Mouse (Mus musculus) limb, embryonic 12.5 days (tissue): Measurements from ENCODE around the gene Gpa33. TPM values are rescaled to one million over a fixed set of nuclear protein-coding genes. Genes with fewer than 3 reads are reported as not detected.

ENCODE experiments used
- ATAC-seq: fragments of 200-750 bp; cut with Nextera tagmentation; 2 replicates; pipeline ENCODE4 v1.8.0; 2017; ENCODE audit warnings: low read depth, moderate TSS enrichment; ENCODE audit not compliant: insufficient number of reproducible peaks, insufficient read depth, low FRiP score, low TSS enrichment
- H3K27ac ChIP-seq: fragments of 300-500 bp; sonication (generic); 2 replicates; pipeline ENCODE4 v1.5.1; 2016; ENCODE audit warnings: mild to moderate bottlenecking, moderate library complexity
- H3K27me3 ChIP-seq: fragments of 300-500 bp; sonication (generic); 2 replicates; pipeline ENCODE4 v1.6.1; 2016; ENCODE audit warnings: mild to moderate bottlenecking, moderate library complexity
- H3K36me3 ChIP-seq: fragments of 300-500 bp; sonication (generic); 2 replicates; pipeline ENCODE4 v1.6.1; 2016; ENCODE audit warnings: mild to moderate bottlenecking, moderate library complexity
- H3K4me1 ChIP-seq: fragments of 300-500 bp; sonication (generic); replicated peaks from 2 replicates; pipeline ENCODE4 v1.6.1; 2016
- H3K4me2 ChIP-seq: fragments of 300-500 bp; sonication (generic); 2 replicates; pipeline ENCODE4 v1.6.1; 2016; ENCODE audit warnings: mild to moderate bottlenecking, moderate library complexity
- H3K4me3 ChIP-seq: fragments of 300-500 bp; sonication (generic); replicated peaks from 2 replicates; pipeline ENCODE4 v1.5.1; 2016; ENCODE audit warnings: mild to moderate bottlenecking
- H3K9ac ChIP-seq: fragments of 300-500 bp; sonication (generic); replicated peaks from 2 replicates; pipeline ENCODE4 v1.6.1; 2016; ENCODE audit warnings: mild to moderate bottlenecking, moderate library complexity
- H3K9me3 ChIP-seq: fragments of 300-500 bp; sonication (generic); 2 replicates; pipeline ENCODE4 v1.6.1; 2016; ENCODE audit warnings: mild to moderate bottlenecking, moderate library complexity
- WGBS: fragments of 180-500 bp; shearing (Covaris S2); methylation state at CpG from one replicate; pipeline ENCODE4 v1.1.7; 2016; 5-methylcytosine and 5-hydroxymethylcytosine counted together
- polyA plus RNA-seq: library from polyadenylated mRNA; unstranded; fragments of >200 nt; fragmentation: Nextera tagmentation; extraction: Ambion mirVana; gene quantifications from 2 replicates; pipeline ENCODE4 v1.2.1, GENCODE M21; 2016

The Gpa33 gene
- polyA plus RNA-seq, 1 experiment from 2014 or later, result 0.33 TPM

- Histone ChIP-seq H3K9me3 (no peaks in the 10 kb centered on the region), H3K36me3 (no peaks in the 10 kb centered on the region), H3K27ac (no peak overlapping the region), H3K27me3 (peaks cover 4% of the 10 kb centered on the region), H3K4me3 (no peak overlapping the region), H3K9ac (no peak overlapping the region), H3K4me1 (no peaks in the 10 kb centered on the region), H3K4me2 (no peak overlapping the region)
- 92% methylated on average over 9 of the region's 9 CpGs for WGBS
- no peak for ATAC-seq
Observed at GRCm38 (mm10) chr1:166165159-166165558, 35.1 kb downstream of the Gpa33 start.

- 77% methylated on average over 4 of the region's 4 CpGs for WGBS
- no peaks in the 10 kb centered on the region for H3K4me1 ChIP-seq
- H3K27ac ChIP-seq, result no peak overlapping the region
- no peak overlapping the region for H3K4me3 ChIP-seq
- H3K36me3 ChIP-seq, result no peaks in the 10 kb centered on the region
- no peak overlapping the region for H3K4me2 ChIP-seq
- no peaks in the 10 kb centered on the region for H3K9me3 ChIP-seq
- ATAC-seq, result no peak
- H3K9ac ChIP-seq, result no peak overlapping the region
- no peaks in the 10 kb centered on the region for H3K27me3 ChIP-seq
Observed at GRCm38 (mm10) chr1:166167405-166167804, 37.4 kb downstream of the Gpa33 start.

GRCm38 (mm10) chr1:166168017-166168416 lies 38.0 kb downstream of the Gpa33 start:
- H3K9ac ChIP-seq, result no peak overlapping the region
- no peak overlapping the region for H3K27ac ChIP-seq
- H3K9me3 ChIP-seq, result no peaks in the 10 kb centered on the region
- 91% methylated on average over 7 of the region's 7 CpGs for WGBS
- H3K27me3 ChIP-seq, result no peaks in the 10 kb centered on the region
- no peaks in the 10 kb centered on the region for H3K4me1 ChIP-seq
- no peak for ATAC-seq
- no peak overlapping the region for H3K4me3 ChIP-seq
- H3K4me2 ChIP-seq, result no peak overlapping the region
- H3K36me3 ChIP-seq, result no peaks in the 10 kb centered on the region

GRCm38 (mm10) chr1:166169713-166170112 lies 39.7 kb downstream of the Gpa33 start:
- Histone ChIP-seq H3K4me3 (no peak overlapping the region), H3K27me3 (no peaks in the 10 kb centered on the region), H3K27ac (no peak overlapping the region), H3K4me1 (peaks cover 10% of the 10 kb centered on the region; the same call in 1 of the 2 replicates), H3K9me3 (no peaks in the 10 kb centered on the region), H3K36me3 (no peaks in the 10 kb centered on the region), H3K9ac (no peak overlapping the region), H3K4me2 (no peak overlapping the region)
- ATAC-seq, result no peak
- WGBS, result 86% methylated on average over 7 of the region's 7 CpGs

GRCm38 (mm10) chr1:166170852-166171251 lies 40.8 kb downstream of the Gpa33 start:
- no peaks in the 10 kb centered on the region for H3K9me3 ChIP-seq
- H3K9ac ChIP-seq, result no peak overlapping the region
- no peak overlapping the region for H3K4me2 ChIP-seq
- no peaks in the 10 kb centered on the region for H3K27me3 ChIP-seq
- ATAC-seq, result no peak
- no peaks in the 10 kb centered on the region for H3K36me3 ChIP-seq
- 93% methylated on average over 12 of the region's 12 CpGs for WGBS
- peaks cover 10% of the 10 kb centered on the region; the same call in 1 of the 2 replicates for H3K4me1 ChIP-seq
- H3K4me3 ChIP-seq, result no peak overlapping the region
- H3K27ac ChIP-seq, result no peak overlapping the region

DNA sequence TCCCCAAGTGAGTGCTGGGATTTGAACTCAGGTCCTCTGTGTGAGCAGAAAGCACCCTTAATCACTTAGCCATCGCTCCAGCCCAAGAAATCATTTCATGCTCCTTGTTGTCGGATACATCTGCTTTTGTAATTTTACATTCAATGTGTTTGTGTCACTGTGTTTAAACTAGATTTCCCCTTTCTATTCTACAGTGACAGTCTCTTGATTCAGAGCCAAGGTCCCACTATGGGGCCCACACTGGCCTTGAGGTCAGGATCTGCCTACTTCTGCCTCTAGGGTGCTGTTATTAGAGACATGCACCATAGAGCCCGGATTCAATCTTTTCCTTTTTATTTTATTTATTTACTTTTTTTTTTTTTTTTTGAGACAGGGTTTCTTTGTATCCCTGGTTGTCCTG lies 43.0 kb downstream of the Gpa33 start:
- no peak overlapping the region for H3K9ac ChIP-seq
- H3K27ac ChIP-seq, result no peak overlapping the region
- no peak for ATAC-seq
- WGBS, result 87% methylated on average over 3 of the region's 3 CpGs
- no peaks in the 10 kb centered on the region for H3K27me3 ChIP-seq
- H3K4me1 ChIP-seq, result peaks cover 10% of the 10 kb centered on the region; the same call in 1 of the 2 replicates
- no peak overlapping the region for H3K4me3 ChIP-seq
- H3K9me3 ChIP-seq, result no peaks in the 10 kb centered on the region
- no peak overlapping the region for H3K4me2 ChIP-seq
- H3K36me3 ChIP-seq, result no peaks in the 10 kb centered on the region

DNA sequence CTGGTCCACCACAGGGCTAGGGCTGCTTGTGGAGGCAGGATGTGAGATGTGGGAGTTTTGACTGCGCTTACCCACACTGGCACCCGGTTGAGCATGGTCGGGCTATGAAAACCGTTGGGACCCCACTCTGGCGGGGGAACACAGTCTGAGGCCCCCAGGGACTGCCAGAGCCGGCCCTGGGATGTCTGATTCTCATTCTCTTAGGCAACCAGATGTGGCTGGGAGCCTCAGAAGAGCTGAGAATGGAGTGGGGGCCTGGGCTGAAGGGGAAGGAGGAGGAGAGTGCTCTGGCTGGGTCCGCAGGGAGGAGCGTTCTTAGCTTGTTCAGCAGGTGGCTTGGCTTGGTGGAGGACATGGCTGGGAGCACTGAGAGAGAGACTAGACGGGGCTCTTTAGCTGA lies 43.6 kb downstream of the Gpa33 start:
- H3K9me3 ChIP-seq, result no peaks in the 10 kb centered on the region
- peaks cover 10% of the 10 kb centered on the region; the same call in 1 of the 2 replicates for H3K4me1 ChIP-seq
- no peak overlapping the region for H3K9ac ChIP-seq
- 48% methylated on average over 9 of the region's 9 CpGs for WGBS
- no peaks in the 10 kb centered on the region for H3K27me3 ChIP-seq
- no peak for ATAC-seq
- H3K4me2 ChIP-seq, result no peak overlapping the region
- H3K4me3 ChIP-seq, result no peak overlapping the region
- no peaks in the 10 kb centered on the region for H3K36me3 ChIP-seq
- 0 out of 2 replicates have a peak overlapping the region, but pooled peaks have one; percentile 19 for H3K27ac ChIP-seq

- Histone ChIP-seq H3K36me3 (no peaks in the 10 kb centered on the region), H3K27ac (no peak overlapping the region), H3K9me3 (no peaks in the 10 kb centered on the region), H3K27me3 (no peaks in the 10 kb centered on the region), H3K9ac (no peak overlapping the region), H3K4me2 (no peak overlapping the region), H3K4me1 (no peaks in the 10 kb centered on the region), H3K4me3 (no peak overlapping the region)
- WGBS, result 89% methylated on average over 7 of the region's 7 CpGs
- no peak for ATAC-seq
Observed at GRCm38 (mm10) chr1:166181510-166181909, 51.5 kb downstream of the Gpa33 start.

DNA sequence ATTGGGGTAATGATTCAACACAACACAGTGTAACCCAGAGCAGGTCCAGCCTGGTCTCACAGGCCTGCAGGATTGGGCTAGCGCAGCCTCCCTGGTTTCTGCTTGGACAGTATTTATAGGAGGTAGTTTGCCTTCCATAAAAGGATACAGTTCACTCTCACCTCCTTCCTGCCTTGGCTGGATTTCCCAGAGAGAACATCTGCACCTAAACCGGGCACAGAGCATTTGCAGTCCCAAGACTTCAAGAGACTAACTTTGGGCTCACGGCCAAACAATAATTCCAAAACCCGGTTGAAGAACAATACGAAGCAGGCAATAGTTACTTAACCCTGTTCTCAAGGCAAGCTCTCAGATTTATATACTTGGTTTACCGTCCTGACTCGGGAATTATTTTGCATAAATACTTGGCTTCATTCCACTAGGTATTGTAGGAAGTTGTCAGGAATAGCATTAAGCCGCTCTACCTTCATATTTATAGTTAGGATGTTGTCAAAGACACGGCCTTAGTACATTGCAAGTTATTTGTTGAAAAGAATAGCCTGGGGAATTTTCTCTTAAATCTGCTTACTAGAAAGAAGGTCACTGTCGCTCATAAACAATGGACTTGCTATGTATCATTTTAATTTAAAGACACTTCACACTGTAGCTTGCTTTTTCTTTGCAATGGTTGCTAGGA lies 53.1 kb downstream of the Gpa33 start:
- Histone ChIP-seq H3K9ac (no peak overlapping the region), H3K9me3 (no peaks in the 10 kb centered on the region), H3K4me2 (no peak overlapping the region), H3K27ac (no peak overlapping the region), H3K4me1 (no peaks in the 10 kb centered on the region), H3K4me3 (no peak overlapping the region), H3K36me3 (no peaks in the 10 kb centered on the region), H3K27me3 (no peaks in the 10 kb centered on the region)
- 77% methylated on average over 10 of the region's 10 CpGs for WGBS
- no peak for ATAC-seq

- Histone ChIP-seq H3K9me3 (no peaks in the 10 kb centered on the region), H3K36me3 (no peaks in the 10 kb centered on the region), H3K4me2 (no peak overlapping the region), H3K4me3 (no peak overlapping the region), H3K9ac (no peak overlapping the region), H3K27ac (no peak overlapping the region), H3K4me1 (no peaks in the 10 kb centered on the region), H3K27me3 (no peaks in the 10 kb centered on the region)
- ATAC-seq, result no peak
- 84% methylated on average over 22 of the region's 22 CpGs for WGBS
Observed at GRCm38 (mm10) chr1:166184391-166185229, 54.6 kb downstream of the Gpa33 start.

- Histone ChIP-seq H3K4me1 (no peaks in the 10 kb centered on the region), H3K27ac (no peak overlapping the region), H3K36me3 (no peaks in the 10 kb centered on the region), H3K9me3 (no peaks in the 10 kb centered on the region), H3K4me2 (no peak overlapping the region), H3K27me3 (no peaks in the 10 kb centered on the region), H3K9ac (no peak overlapping the region), H3K4me3 (no peak overlapping the region)
- WGBS, result 92% methylated on average over 5 of the region's 5 CpGs
- ATAC-seq, result no peak
Observed at GRCm38 (mm10) chr1:166185357-166185756, 55.3 kb downstream of the Gpa33 start.
